Mouse (Mus musculus) heart, embryonic 14.5 days (tissue): ENCODE data around the gene Mtf1. TPM values are rescaled to one million over a fixed set of nuclear protein-coding genes. Genes with fewer than 3 reads are reported as not detected.

Experiments used
- ATAC-seq: fragments of 200-750 bp; cut with Nextera tagmentation; 2 replicates; pipeline ENCODE4 v1.8.0; 2017; ENCODE audit warnings: low read depth, moderate TSS enrichment; ENCODE audit not compliant: insufficient number of reproducible peaks, insufficient read depth, low FRiP score
- H3K27ac ChIP-seq, 2 experiments: fragments of 200-500 bp in 1 of 2; fragments of 300-500 bp in 1 of 2; sonication (generic) in 1 of 2; replicated peaks in 1 of 2; 2 replicates each; pipeline ENCODE4 v1.5.1; 2012 to 2014; ENCODE audit warnings: low read depth in 2 of 2, low read length in 2 of 2, control low read depth in 1 of 2, mild to moderate bottlenecking in 1 of 2, mixed read lengths in 1 of 2; ENCODE audit not compliant: control insufficient read depth in 1 of 2, insufficient read depth in 1 of 2
- H3K27me3 ChIP-seq: fragments of 300-500 bp; sonication (generic); 2 replicates; pipeline ENCODE4 v1.6.1; 2014; ENCODE audit warnings: mild to moderate bottlenecking, low read length, control low read depth; ENCODE audit not compliant: control insufficient read depth, insufficient read depth
- H3K36me3 ChIP-seq: fragments of 300-500 bp; sonication (generic); 2 replicates; pipeline ENCODE4 v1.6.1; 2014; ENCODE audit warnings: mild to moderate bottlenecking, control low read depth, low read length, mixed read lengths; ENCODE audit not compliant: control insufficient read depth, insufficient read depth
- H3K4me1 ChIP-seq, 2 experiments: fragments of 200-500 bp in 1 of 2; fragments of 300-500 bp in 1 of 2; sonication (generic) in 1 of 2; 2 replicates each; pipeline ENCODE4 v1.6.1; 2012 to 2014; ENCODE audit warnings: low read length in 2 of 2, control low read depth in 1 of 2, mixed read lengths in 1 of 2; ENCODE audit not compliant: control insufficient read depth in 2 of 2, insufficient read depth in 2 of 2
- H3K4me2 ChIP-seq: fragments of 300-500 bp; sonication (generic); 2 replicates; pipeline ENCODE4 v1.6.1; 2014; ENCODE audit warnings: mild to moderate bottlenecking, low read length
- H3K4me3 ChIP-seq, 2 experiments: fragments of 200-500 bp in 1 of 2; fragments of 300-500 bp in 1 of 2; sonication (generic) in 1 of 2; 2 replicates each; pipeline ENCODE4 v1.5.1; 2012 to 2014; ENCODE audit warnings: low read length in 2 of 2, mild to moderate bottlenecking in 2 of 2, control low read depth in 1 of 2, low read depth in 1 of 2, moderate library complexity in 1 of 2; ENCODE audit not compliant: control insufficient read depth in 1 of 2, insufficient read depth in 1 of 2
- H3K9ac ChIP-seq: fragments of 300-500 bp; sonication (generic); 2 replicates; pipeline ENCODE4 v1.6.1; 2014; ENCODE audit warnings: mild to moderate bottlenecking, low read length
- H3K9me3 ChIP-seq: fragments of 300-500 bp; sonication (generic); 2 replicates; pipeline ENCODE4 v1.6.1; 2016; ENCODE audit warnings: low read length, control low read depth; ENCODE audit not compliant: control insufficient read depth
- WGBS: fragments of 180-500 bp; shearing (Covaris S2); extraction: QIAGEN DNeasy Blood & Tissue Kit; methylation state at CpG from one replicate; pipeline ENCODE4 v1.1.7; 2014; 5-methylcytosine and 5-hydroxymethylcytosine counted together
- polyA plus RNA-seq: library from polyadenylated mRNA; unstranded; fragments of >200 nt; fragmentation: Nextera tagmentation; extraction: Ambion mirVana; gene quantifications from 2 replicates; pipeline ENCODE4 v1.2.1, GENCODE M21; 2014

The Mtf1 gene
- polyA plus RNA-seq, 1 experiment from 2014 or later: 11.4 TPM

GRCm38 (mm10) chr4:124817803-124818202 lies 15.9 kb downstream of the Mtf1 start:
- Histone ChIP-seq H3K36me3 (peaks cover 41% of the 10 kb centered on the region), H3K4me3 (no peak overlapping the region), H3K4me1 (peaks cover 3 to 11% of the 10 kb centered on the region in 2 experiments; a peak in 3 of 4 replicates), H3K27me3 (no peaks in the 10 kb centered on the region), H3K4me2 (no peak overlapping the region), H3K9me3 (no peaks in the 10 kb centered on the region), H3K27ac (no peak overlapping the region), H3K9ac (no peak overlapping the region)
- ATAC-seq: peak; percentile 86
- WGBS: 10% methylated on average over 6 of the region's 6 CpGs

DNA sequence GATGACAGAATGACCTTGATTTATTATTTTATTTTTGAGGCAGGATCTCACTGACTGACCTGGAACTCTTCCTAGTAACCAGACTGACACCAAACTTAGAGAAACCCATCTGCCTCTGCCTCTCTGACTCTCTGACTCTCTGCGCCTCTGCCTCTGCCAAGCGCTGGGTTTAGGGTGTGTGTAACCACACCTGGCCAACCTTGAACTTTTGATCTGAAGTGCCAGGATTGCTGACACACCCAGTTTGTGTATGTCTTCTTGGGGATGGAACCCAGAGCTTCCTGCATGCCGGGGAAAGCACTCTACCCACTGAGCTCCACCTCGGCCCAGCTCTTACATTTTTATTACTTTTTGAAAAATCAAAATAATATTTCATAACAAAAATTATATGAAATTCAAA lies 16.9 kb downstream of the Mtf1 start:
- Histone ChIP-seq H3K9me3 (no peaks in the 10 kb centered on the region), H3K27me3 (no peaks in the 10 kb centered on the region), H3K4me2 (no peak overlapping the region), H3K9ac (no peak overlapping the region), H3K4me3 (no peak overlapping the region), H3K4me1 (peaks cover 3 to 11% of the 10 kb centered on the region in 2 experiments; a peak in 3 of 4 replicates), H3K27ac (no peak overlapping the region), H3K36me3 (peaks cover 51% of the 10 kb centered on the region)
- WGBS: 91% methylated on average over 4 of the region's 4 CpGs
- ATAC-seq: no peak

DNA sequence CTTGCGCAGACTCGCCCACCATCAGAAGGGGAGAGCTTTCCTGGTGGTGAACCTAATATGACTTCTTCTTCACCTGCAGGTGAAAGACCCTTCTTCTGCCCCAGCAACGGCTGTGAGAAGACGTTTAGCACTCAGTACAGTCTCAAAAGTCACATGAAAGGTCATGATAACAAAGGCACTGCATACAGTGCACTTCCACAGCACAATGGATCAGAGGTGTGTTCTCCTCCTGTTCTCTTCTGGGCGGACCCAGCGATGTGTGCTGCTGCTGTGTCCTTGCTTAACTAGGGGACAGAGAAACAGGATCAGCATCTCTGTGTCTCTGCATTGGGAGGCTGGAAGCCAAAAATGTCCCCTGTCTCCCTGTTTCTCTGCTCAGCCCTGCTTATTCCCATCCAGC lies 23.1 kb downstream of the Mtf1 start:
- H3K27me3 ChIP-seq: no peaks in the 10 kb centered on the region
- H3K4me2 ChIP-seq: no peak overlapping the region
- H3K4me1 ChIP-seq: no peaks in the 10 kb centered on the region
- peaks cover 75% of the 10 kb centered on the region for H3K36me3 ChIP-seq
- no peak overlapping the region for H3K4me3 ChIP-seq
- H3K9me3 ChIP-seq: no peaks in the 10 kb centered on the region
- H3K9ac ChIP-seq: no peak overlapping the region
- WGBS: 90% methylated on average over 6 of the region's 6 CpGs
- ATAC-seq: no peak
- no peak overlapping the region for H3K27ac ChIP-seq

GRCm38 (mm10) chr4:124825371-124825965 lies 23.6 kb downstream of the Mtf1 start:
- H3K27me3 ChIP-seq: no peaks in the 10 kb centered on the region
- WGBS: 95% methylated on average over 21 of the region's 21 CpGs
- no peak overlapping the region for H3K9ac ChIP-seq

GRCm38 (mm10) chr4:124829671-124830070 lies 27.8 kb downstream of the Mtf1 start:
- no peak; the same call in 1 of the 2 replicates for ATAC-seq
- Histone ChIP-seq H3K9me3 (no peaks in the 10 kb centered on the region), H3K36me3 (peaks cover 52% of the 10 kb centered on the region), H3K9ac (no peak overlapping the region), H3K27me3 (no peaks in the 10 kb centered on the region), H3K4me1 (no peaks in the 10 kb centered on the region), H3K4me2 (no peak overlapping the region), H3K27ac (no peak overlapping the region), H3K4me3 (no peak overlapping the region)
- 70% methylated on average over 5 of the region's 5 CpGs for WGBS

More at GRCm38 (mm10) chr4:124825371-124825965, 23.6 kb downstream of the Mtf1 start:
- ATAC-seq: no peak
- Histone ChIP-seq H3K27ac (no peak overlapping the region), H3K4me1 (no peaks in the 10 kb centered on the region), H3K4me2 (no peak overlapping the region), H3K9me3 (no peaks in the 10 kb centered on the region), H3K4me3 (no peak overlapping the region), H3K36me3 (peaks cover 70% of the 10 kb centered on the region)

- Histone ChIP-seq H3K4me1 (no peaks in the 10 kb centered on the region), H3K4me3 (no peak overlapping the region), H3K9ac (no peak overlapping the region), H3K36me3 (peaks cover 34% of the 10 kb centered on the region), H3K9me3 (no peaks in the 10 kb centered on the region), H3K27ac (no peak overlapping the region), H3K27me3 (no peaks in the 10 kb centered on the region), H3K4me2 (no peak overlapping the region)
- WGBS: 96% methylated on average over 10 of the region's 10 CpGs
- no peak for ATAC-seq
Observed at GRCm38 (mm10) chr4:124832796-124833195, 30.9 kb downstream of the Mtf1 start.

- peaks cover 57% of the 10 kb centered on the region for H3K36me3 ChIP-seq
- WGBS: 77% methylated on average over 14 of the region's 14 CpGs
Observed at GRCm38 (mm10) chr4:124838035-124838700, 36.3 kb downstream of the Mtf1 start.

More at GRCm38 (mm10) chr4:124838035-124838700, 36.3 kb downstream of the Mtf1 start:
- Histone ChIP-seq H3K9ac (no peak overlapping the region), H3K4me1 (no peaks in the 10 kb centered on the region), H3K4me3 (no peak overlapping the region), H3K4me2 (no peak overlapping the region), H3K27ac (no peak overlapping the region), H3K9me3 (0 out of 2 replicates have a peak, but pooled peaks cover 3% of the 10 kb centered on the region), H3K27me3 (no peaks in the 10 kb centered on the region)
- ATAC-seq: no peak
